Mouse (Mus musculus): ENCODE measurements at regions not wholly inside any gene's neighbourhood (a gene's known extent, or its start where the extent isn't known, plus 50 kb on each side); places are given as distances from the start of the nearest gene placed in this dataset.
"Not testable (repeated sequence)": the region's sequence is repeated elsewhere in the genome, so short reads cannot be mapped to it uniquely, and the experiment has no call there.

DNA sequence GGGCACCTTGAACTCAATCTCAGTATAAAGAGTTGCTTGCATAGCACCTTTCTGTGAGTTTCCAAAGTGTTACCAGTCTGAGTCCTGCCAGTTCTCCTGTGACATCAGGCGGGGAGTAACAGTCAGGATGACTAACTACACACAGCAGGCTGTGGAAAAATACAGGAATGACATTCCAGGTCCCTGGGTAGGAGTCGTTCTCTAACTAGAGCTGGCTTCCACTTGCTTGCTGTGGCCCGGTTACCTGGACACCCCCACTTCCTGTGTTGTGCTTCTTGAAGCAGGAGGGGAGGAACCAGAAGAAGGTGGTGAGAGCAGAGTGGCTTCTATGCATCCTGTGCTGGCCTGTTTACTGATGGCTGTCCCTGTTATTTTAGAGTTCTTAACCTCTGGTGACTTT, 81.0 kb downstream of the Btg1 start:
- Histone ChIP-seq H3K4me2 (ENCODE audit: low read length) (no peak overlapping the region), H3K36me3 (ENCODE audit: control insufficient read depth, insufficient read depth, low read length) (no peaks in the 10 kb centered on the region), H3K4me1 (ENCODE audit: control insufficient read depth, insufficient read depth, low read depth, low read length) (no peaks in the 10 kb centered on the region), H3K27me3 (replicated peaks; ENCODE audit: control insufficient read depth, insufficient read depth, low read length) (no peaks in the 10 kb centered on the region), H3K9me3 (ENCODE audit: control insufficient read depth, low read length) (no peaks in the 10 kb centered on the region), H3K9ac (ENCODE audit: low read depth, low read length) (no peak overlapping the region), H3K4me3 (ENCODE audit: low read length) (no peak overlapping the region), H3K27ac (ENCODE audit: low read depth, low read length) (no peak overlapping the region)
- ATAC-seq, result no peak
- WGBS, result 81% methylated on average over 3 of the region's 3 CpGs

DNA sequence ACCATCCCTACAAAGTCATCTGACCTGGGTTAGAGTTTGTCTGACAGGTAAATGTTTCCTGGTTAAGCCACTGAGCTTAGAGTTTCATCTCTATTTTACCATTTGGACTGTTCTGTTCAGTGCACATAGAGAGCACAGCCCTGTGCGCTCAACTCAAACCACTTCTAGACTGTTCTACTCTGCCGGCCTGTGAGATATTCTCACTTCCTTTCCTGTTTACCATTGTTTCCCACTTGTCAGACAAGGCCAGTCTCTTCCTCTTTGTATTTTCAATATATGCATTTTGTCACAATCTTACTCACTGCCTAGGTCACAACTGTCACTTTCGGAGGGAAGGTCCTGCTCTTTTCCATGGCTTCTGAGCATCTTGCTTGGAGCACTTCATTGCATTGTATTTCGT, 89.8 kb downstream of the Btg1 start:
- no peaks in the 10 kb centered on the region for H3K27me3 ChIP-seq (replicated peaks; ENCODE audit: control insufficient read depth, insufficient read depth, low read length)
- H3K9me3 ChIP-seq (ENCODE audit: control insufficient read depth, low read length), result no peaks in the 10 kb centered on the region
- H3K27ac ChIP-seq (ENCODE audit: low read depth, low read length), result no peak overlapping the region
- H3K4me2 ChIP-seq (ENCODE audit: low read length), result no peak overlapping the region
- 93% methylated on average over 4 of the region's 4 CpGs for WGBS
- no peak overlapping the region for H3K4me3 ChIP-seq (ENCODE audit: low read length)
- no peaks in the 10 kb centered on the region for H3K4me1 ChIP-seq (ENCODE audit: control insufficient read depth, insufficient read depth, low read depth, low read length)
- H3K9ac ChIP-seq (ENCODE audit: low read depth, low read length), result no peak overlapping the region
- ATAC-seq, result no peak
- H3K36me3 ChIP-seq (ENCODE audit: control insufficient read depth, insufficient read depth, low read length), result no peaks in the 10 kb centered on the region

DNA sequence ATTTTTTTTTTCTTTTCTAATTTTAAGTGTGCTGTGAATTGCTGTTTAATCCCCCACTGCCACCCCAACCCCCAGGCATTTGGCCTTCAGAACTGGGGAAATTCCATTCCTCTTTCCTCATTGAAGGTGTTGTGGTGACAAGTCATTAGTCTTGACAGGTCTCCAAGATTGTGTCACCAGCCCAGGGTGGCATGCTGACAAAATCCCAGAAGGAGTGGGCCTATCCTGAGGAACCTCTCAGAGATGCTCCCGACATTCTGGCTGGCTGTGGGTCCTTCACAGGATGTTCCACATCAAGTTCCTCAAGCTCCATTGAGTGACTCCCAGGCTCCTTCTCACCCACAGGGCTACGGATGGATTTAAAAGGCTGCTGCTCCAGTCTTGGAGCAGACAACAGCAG, 91.7 kb downstream of the Btg1 start:
- 74% methylated on average over 2 of the region's 2 CpGs for WGBS
- Histone ChIP-seq H3K4me2 (ENCODE audit: low read length) (no peak overlapping the region), H3K4me1 (ENCODE audit: control insufficient read depth, insufficient read depth, low read depth, low read length) (no peaks in the 10 kb centered on the region), H3K27ac (ENCODE audit: low read depth, low read length) (no peak overlapping the region), H3K27me3 (replicated peaks; ENCODE audit: control insufficient read depth, insufficient read depth, low read length) (no peaks in the 10 kb centered on the region), H3K4me3 (ENCODE audit: low read length) (no peak overlapping the region), H3K9ac (ENCODE audit: low read depth, low read length) (no peak overlapping the region), H3K9me3 (ENCODE audit: control insufficient read depth, low read length) (no peaks in the 10 kb centered on the region), H3K36me3 (ENCODE audit: control insufficient read depth, insufficient read depth, low read length) (no peaks in the 10 kb centered on the region)
- ATAC-seq, result no peak

DNA sequence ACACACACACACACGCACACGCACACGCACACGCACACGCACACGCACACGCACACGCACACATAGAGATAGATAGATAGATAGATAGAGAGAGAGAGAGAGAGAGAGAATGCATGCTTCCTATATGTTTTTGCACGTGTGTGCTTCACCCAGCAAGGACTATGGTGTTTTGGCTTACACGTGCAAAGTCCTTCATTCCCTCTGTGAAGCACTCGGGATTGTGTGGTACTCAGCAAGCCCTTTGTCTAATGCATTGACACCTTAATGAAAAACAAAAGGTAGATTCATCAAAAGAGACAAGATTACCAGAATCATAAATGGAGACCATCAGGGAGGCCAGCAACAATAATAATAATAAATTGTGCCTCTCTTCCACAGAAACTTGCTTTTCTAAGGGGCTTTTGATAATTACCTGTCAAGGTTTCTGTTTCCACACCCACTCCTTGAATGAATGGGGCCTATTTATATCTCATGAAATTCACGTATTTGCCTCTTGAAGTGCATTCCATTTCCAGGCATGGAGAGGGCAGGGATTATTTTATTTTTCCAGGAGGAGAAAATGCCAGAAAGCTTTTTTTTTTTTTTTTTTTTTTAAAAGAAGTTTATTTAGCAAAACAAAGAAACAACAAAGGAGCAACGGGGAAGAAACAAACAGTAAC, 93.0 kb downstream of the Btg1 start:
- no peak for ATAC-seq
- WGBS, result 84% methylated on average over 13 of the region's 13 CpGs
- no peaks in the 10 kb centered on the region for H3K4me1 ChIP-seq (ENCODE audit: control insufficient read depth, insufficient read depth, low read depth, low read length)

DNA sequence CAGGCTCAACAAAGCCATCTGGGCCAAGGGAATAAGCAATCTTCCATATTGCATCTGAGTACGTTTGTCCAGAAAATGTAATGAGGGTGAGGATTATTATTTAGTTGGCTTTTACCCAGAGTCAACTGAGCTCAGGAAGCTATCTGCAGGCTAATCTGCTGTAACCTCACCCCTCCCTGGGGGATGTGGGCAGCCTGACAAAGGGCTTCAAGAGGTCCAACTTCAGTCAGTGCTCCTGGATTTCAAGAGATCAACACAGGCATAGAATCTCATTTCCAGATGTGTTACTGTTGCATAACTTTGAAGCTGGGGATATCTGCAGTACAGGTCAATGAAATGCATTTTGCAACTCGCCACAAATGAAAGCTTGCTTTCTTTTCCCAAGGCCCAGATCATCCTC, 95.2 kb downstream of the Btg1 start:
- no peak overlapping the region for H3K4me2 ChIP-seq (ENCODE audit: low read length)
- H3K4me1 ChIP-seq (ENCODE audit: control insufficient read depth, insufficient read depth, low read depth, low read length), result no peaks in the 10 kb centered on the region; the same call in 1 of the 2 replicates
- no peak overlapping the region for H3K4me3 ChIP-seq (ENCODE audit: low read length)
- H3K27me3 ChIP-seq (replicated peaks; ENCODE audit: control insufficient read depth, insufficient read depth, low read length), result no peaks in the 10 kb centered on the region
- H3K9ac ChIP-seq (ENCODE audit: low read depth, low read length), result no peak overlapping the region
- H3K27ac ChIP-seq (ENCODE audit: low read depth, low read length), result no peak overlapping the region
- H3K36me3 ChIP-seq (ENCODE audit: control insufficient read depth, insufficient read depth, low read length), result no peaks in the 10 kb centered on the region
- no peak for ATAC-seq
- WGBS, result 69% methylated on average over 2 of the region's 2 CpGs
- no peaks in the 10 kb centered on the region for H3K9me3 ChIP-seq (ENCODE audit: control insufficient read depth, low read length)

More for the DNA sequence above, 93.0 kb downstream of the Btg1 start:
- no peak overlapping the region for H3K4me3 ChIP-seq (ENCODE audit: low read length)
- H3K9me3 ChIP-seq (ENCODE audit: control insufficient read depth, low read length), result no peaks in the 10 kb centered on the region
- H3K4me2 ChIP-seq (ENCODE audit: low read length), result no peak overlapping the region
- no peak overlapping the region for H3K27ac ChIP-seq (ENCODE audit: low read depth, low read length)
- no peaks in the 10 kb centered on the region for H3K36me3 ChIP-seq (ENCODE audit: control insufficient read depth, insufficient read depth, low read length)
- no peak overlapping the region for H3K9ac ChIP-seq (ENCODE audit: low read depth, low read length)
- no peaks in the 10 kb centered on the region for H3K27me3 ChIP-seq (replicated peaks; ENCODE audit: control insufficient read depth, insufficient read depth, low read length)

DNA sequence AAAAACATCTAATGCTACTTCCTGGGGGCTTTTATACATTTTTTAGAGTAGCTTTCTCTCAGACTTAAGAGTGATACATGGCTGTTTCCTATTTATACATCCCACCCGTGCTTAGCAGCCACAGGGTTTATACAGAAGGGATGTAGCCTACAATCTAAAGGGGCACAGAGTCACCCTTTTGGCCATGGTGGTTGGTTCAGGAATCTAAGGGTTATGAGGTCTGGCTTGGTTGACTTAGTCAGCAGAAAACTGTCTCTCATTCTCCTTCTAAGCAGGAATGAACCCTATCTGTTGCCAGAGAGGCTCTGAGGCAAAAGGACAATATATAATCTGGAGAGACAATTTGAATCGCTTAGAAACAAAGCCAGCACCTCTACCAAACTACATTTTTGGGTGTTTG, 97.9 kb downstream of the Btg1 start:
- Histone ChIP-seq H3K27me3 (replicated peaks; ENCODE audit: control insufficient read depth, insufficient read depth, low read length) (no peaks in the 10 kb centered on the region), H3K9me3 (ENCODE audit: control insufficient read depth, low read length) (no peaks in the 10 kb centered on the region), H3K4me3 (ENCODE audit: low read length) (no peak overlapping the region), H3K27ac (ENCODE audit: low read depth, low read length) (no peak overlapping the region), H3K4me2 (ENCODE audit: low read length) (no peak overlapping the region), H3K36me3 (ENCODE audit: control insufficient read depth, insufficient read depth, low read length) (no peaks in the 10 kb centered on the region), H3K4me1 (ENCODE audit: control insufficient read depth, insufficient read depth, low read depth, low read length) (no peaks in the 10 kb centered on the region; the same call in 1 of the 2 replicates), H3K9ac (ENCODE audit: low read depth, low read length) (no peak overlapping the region)
- ATAC-seq, result no peak
- WGBS, result 77% methylated on average over 2 of the region's 2 CpGs

DNA sequence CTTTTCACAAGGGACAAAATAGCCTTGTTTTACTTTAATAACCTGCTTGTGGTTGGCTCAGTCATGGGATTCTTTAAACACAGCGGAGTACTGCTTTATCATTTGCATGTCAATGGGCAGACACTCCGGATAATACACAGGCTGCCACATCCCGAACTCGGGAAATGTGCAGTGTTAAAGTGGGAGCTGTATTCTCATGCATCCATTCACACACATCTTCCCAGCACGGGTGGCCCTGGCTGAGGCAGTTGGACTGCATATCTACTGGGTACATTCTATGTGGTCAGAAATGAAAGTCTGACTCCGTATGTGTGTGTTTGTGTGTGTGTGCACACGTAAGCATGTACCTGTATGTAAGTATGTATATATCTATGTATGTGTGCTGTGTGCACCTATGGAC, 100.5 kb downstream of the Btg1 start:
- Histone ChIP-seq H3K27me3 (replicated peaks; ENCODE audit: control insufficient read depth, insufficient read depth, low read length) (no peaks in the 10 kb centered on the region), H3K4me2 (ENCODE audit: low read length) (no peak overlapping the region), H3K4me1 (ENCODE audit: control insufficient read depth, insufficient read depth, low read depth, low read length) (peaks cover 3% of the 10 kb centered on the region), H3K9me3 (ENCODE audit: control insufficient read depth, low read length) (no peaks in the 10 kb centered on the region), H3K36me3 (ENCODE audit: control insufficient read depth, insufficient read depth, low read length) (no peaks in the 10 kb centered on the region), H3K27ac (ENCODE audit: low read depth, low read length) (no peak overlapping the region), H3K9ac (ENCODE audit: low read depth, low read length) (no peak overlapping the region; the same call in 1 of the 2 replicates), H3K4me3 (ENCODE audit: low read length) (no peak overlapping the region)
- WGBS, result 34% methylated on average over 7 of the region's 7 CpGs
- ATAC-seq, result peak; percentile 35; the same call in 1 of the 2 replicates

DNA sequence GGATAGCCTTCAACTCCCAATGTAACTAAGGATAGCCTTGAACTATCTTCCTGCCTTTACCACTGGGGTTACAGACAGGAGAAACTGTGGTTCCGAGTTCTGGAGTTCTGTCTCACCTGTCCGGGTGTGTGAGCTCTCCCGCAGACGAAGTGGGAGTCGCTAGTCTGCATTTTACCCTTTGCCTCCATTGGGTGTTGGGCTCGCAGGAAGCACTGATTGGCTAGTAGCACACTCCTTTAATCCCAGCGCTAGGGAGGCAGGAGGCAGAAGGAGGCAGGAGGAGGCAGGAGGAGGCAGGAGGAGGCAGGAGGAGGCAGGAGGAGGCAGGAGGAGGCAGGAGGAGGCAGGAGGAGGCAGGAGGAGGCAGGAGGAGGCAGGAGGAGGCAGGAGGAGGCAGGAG, 101.9 kb downstream of the Btg1 start:
- H3K27me3 ChIP-seq (replicated peaks; ENCODE audit: control insufficient read depth, insufficient read depth, low read length); H3K36me3 ChIP-seq (ENCODE audit: control insufficient read depth, insufficient read depth, low read length); H3K9ac ChIP-seq (ENCODE audit: low read depth, low read length); ATAC-seq; H3K27ac ChIP-seq (ENCODE audit: low read depth, low read length); H3K4me3 ChIP-seq (ENCODE audit: low read length); H3K4me2 ChIP-seq (ENCODE audit: low read length); H3K9me3 ChIP-seq (ENCODE audit: control insufficient read depth, low read length); H3K4me1 ChIP-seq (ENCODE audit: control insufficient read depth, insufficient read depth, low read depth, low read length): not testable (repeated sequence)
- WGBS, result 92% methylated on average over 7 of the region's 7 CpGs

DNA sequence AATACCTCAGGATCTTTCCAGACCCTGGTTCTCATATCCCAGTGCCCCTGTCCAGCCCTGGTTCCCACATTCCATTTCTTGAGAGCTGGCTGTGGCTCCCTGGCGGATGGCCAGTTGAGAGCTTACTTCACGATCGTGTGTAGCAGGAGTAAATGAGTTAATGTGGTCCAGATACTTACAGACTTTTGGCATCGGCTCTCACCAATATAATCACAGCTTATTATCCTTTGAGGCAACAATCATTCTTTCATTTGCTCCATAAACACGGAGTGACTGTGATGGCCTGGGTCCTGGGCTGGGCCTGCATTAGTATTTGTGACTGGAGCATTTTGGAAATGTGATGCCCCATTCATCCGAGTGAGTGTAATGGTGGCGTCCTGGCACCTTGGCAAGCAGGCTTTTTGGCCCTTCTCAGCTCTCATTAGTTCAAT, 103.5 kb downstream of the Btg1 start:
- H3K4me3 ChIP-seq (ENCODE audit: low read length), result no peak overlapping the region
- H3K36me3 ChIP-seq (ENCODE audit: control insufficient read depth, insufficient read depth, low read length), result no peaks in the 10 kb centered on the region
- WGBS, result 62% methylated on average over 7 of the region's 7 CpGs
- H3K4me2 ChIP-seq (ENCODE audit: low read length), result no peak overlapping the region
- H3K9ac ChIP-seq (ENCODE audit: low read depth, low read length), result no peak overlapping the region
- H3K9me3 ChIP-seq (ENCODE audit: control insufficient read depth, low read length), result no peaks in the 10 kb centered on the region
- peaks cover 4% of the 10 kb centered on the region for H3K4me1 ChIP-seq (ENCODE audit: control insufficient read depth, insufficient read depth, low read depth, low read length)
- ATAC-seq, result peak; percentile 59
- no peaks in the 10 kb centered on the region for H3K27me3 ChIP-seq (replicated peaks; ENCODE audit: control insufficient read depth, insufficient read depth, low read length)
- H3K27ac ChIP-seq (ENCODE audit: low read depth, low read length), result no peak overlapping the region

Data from hindbrain, embryonic 16.5 days (tissue).